Mouse (Mus musculus): Measurements from ENCODE around the gene Aamp. TPM values are rescaled to one million over a fixed set of nuclear protein-coding genes. Genes with fewer than 3 reads are reported as not detected.
"Not testable (repeated sequence)": the region's sequence is repeated elsewhere in the genome, so short reads cannot be mapped to it uniquely, and the experiment has no call there.

Gene Aamp
- polyA plus RNA-seq, 1 experiment from 2014 or later: 227 TPM

DNA sequence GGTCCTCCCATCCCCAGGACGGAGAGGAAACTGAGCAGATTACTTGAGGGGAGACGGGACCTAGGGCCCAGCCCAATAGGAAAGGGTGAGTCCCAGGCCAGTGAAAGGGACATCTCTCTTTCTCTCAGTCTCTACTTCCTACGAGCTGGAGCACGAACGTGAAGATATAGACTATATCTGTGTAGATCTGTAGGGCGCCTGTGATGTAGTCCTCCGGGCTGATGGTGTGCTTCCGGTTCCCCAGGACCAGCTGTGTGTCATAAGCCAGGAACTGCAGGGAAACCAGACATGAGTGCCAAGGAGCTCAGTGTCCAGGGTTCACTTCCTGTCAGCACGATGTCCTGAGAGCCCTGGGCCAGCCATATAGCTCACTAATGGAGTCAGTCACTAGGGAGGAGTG is 4.7 kb upstream of the Aamp start:
- H3K27ac ChIP-seq (ENCODE audit: low read length): peak overlapping the region; percentile 48; the same call in 1 of the 2 replicates
- peaks cover 43% of the 10 kb centered on the region for H3K4me1 ChIP-seq (ENCODE audit: control insufficient read depth, insufficient read depth, low read length)
- no peak overlapping the region for H3K9ac ChIP-seq (ENCODE audit: low read length)
- H3K36me3 ChIP-seq (ENCODE audit: control insufficient read depth, insufficient read depth, low read length): peaks cover 14% of the 10 kb centered on the region
- H3K27me3 ChIP-seq (ENCODE audit: control insufficient read depth, insufficient read depth, low read length): no peaks in the 10 kb centered on the region
- no peak overlapping the region for H3K4me3 ChIP-seq (replicated peaks; ENCODE audit: low read length)
- ATAC-seq (ENCODE audit: insufficient read depth, low FRiP score): no peak
- no peaks in the 10 kb centered on the region for H3K9me3 ChIP-seq (replicated peaks; ENCODE audit: control insufficient read depth, low read length)
- WGBS: 80% methylated on average over 9 of the region's 9 CpGs
- no peak overlapping the region for H3K4me2 ChIP-seq (ENCODE audit: low read depth, low read length)

DNA sequence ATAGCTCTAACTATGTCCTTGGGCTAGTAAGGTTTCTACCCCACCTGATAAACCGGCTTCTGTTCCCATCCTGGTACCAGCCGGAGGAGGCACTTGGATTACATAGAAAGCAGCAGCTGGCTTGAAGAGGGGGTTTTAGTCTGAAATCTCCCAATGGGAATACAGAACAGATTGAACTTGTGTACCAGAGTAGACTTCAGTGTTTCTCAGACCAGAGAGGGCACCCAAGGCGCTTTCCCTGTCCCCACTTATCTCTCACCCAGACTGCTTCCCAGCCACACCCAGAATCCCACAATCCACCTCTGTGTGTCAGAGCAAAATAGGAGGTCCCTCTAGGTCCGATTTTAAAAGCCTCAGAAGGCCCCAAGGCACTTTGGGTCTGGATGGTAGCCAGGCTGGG is 3.8 kb upstream of the Aamp start:
- H3K4me3 ChIP-seq (replicated peaks; ENCODE audit: low read length): no peak overlapping the region
- H3K9me3 ChIP-seq (replicated peaks; ENCODE audit: control insufficient read depth, low read length): no peaks in the 10 kb centered on the region
- H3K27me3 ChIP-seq (ENCODE audit: control insufficient read depth, insufficient read depth, low read length): no peaks in the 10 kb centered on the region
- ATAC-seq (ENCODE audit: insufficient read depth, low FRiP score): no peak
- H3K27ac ChIP-seq (ENCODE audit: low read length): peak overlapping the region; percentile 17; the same call in 1 of the 2 replicates
- WGBS: 77% methylated on average over 4 of the region's 4 CpGs
- peaks cover 14% of the 10 kb centered on the region for H3K36me3 ChIP-seq (ENCODE audit: control insufficient read depth, insufficient read depth, low read length)
- H3K9ac ChIP-seq (ENCODE audit: low read length): no peak overlapping the region
- no peak overlapping the region for H3K4me2 ChIP-seq (ENCODE audit: low read depth, low read length)
- peaks cover 40% of the 10 kb centered on the region for H3K4me1 ChIP-seq (ENCODE audit: control insufficient read depth, insufficient read depth, low read length)

DNA sequence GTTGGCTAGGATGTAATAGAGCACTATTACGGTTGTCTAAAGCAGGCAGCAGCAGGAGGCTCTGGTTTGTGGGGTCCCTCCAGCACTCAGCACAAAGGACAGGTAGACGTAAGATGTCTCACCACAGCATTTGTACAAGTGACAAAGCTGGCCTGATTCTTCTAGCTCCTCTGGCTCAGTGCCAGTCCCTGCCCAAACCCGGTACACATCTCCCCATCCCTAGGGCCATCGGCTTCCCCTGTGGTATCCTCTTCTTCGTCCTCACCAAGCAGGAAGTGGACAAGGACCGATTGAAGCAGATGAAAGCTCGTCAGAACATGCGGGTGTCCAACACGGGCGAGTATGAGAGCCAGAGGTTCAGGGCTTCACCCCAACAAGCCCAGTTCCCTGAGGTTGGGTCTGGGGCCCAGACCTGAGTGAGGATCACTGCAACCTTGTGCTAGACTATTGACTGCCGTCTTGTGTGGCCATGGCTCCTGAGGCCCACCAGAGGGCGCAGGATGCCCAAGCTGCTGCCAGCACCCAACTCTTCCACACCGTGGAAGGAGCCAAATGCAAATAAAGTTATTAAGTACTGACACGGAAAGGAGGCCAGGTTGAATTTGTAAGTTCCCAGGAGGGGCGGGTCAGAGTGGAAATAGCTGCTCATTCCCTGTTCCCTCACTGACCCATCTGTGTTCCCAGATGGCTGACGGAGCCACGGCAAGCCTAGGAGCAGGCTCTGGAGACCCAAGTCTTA is 2.5 kb upstream of the Aamp start:
- not testable (repeated sequence) for H3K4me3 ChIP-seq (replicated peaks; ENCODE audit: low read length); ATAC-seq (ENCODE audit: insufficient read depth, low FRiP score); H3K27ac ChIP-seq (ENCODE audit: low read length); H3K9me3 ChIP-seq (replicated peaks; ENCODE audit: control insufficient read depth, low read length); H3K4me2 ChIP-seq (ENCODE audit: low read depth, low read length); H3K27me3 ChIP-seq (ENCODE audit: control insufficient read depth, insufficient read depth, low read length)
- peaks cover 10% of the 10 kb centered on the region for H3K36me3 ChIP-seq (ENCODE audit: control insufficient read depth, insufficient read depth, low read length)
- peak overlapping the region; percentile 23; the same call in 1 of the 2 replicates for H3K9ac ChIP-seq (ENCODE audit: low read length)
- H3K4me1 ChIP-seq (ENCODE audit: control insufficient read depth, insufficient read depth, low read length): peaks cover 48% of the 10 kb centered on the region
- 55% methylated on average over 15 of the region's 17 CpGs for WGBS

DNA sequence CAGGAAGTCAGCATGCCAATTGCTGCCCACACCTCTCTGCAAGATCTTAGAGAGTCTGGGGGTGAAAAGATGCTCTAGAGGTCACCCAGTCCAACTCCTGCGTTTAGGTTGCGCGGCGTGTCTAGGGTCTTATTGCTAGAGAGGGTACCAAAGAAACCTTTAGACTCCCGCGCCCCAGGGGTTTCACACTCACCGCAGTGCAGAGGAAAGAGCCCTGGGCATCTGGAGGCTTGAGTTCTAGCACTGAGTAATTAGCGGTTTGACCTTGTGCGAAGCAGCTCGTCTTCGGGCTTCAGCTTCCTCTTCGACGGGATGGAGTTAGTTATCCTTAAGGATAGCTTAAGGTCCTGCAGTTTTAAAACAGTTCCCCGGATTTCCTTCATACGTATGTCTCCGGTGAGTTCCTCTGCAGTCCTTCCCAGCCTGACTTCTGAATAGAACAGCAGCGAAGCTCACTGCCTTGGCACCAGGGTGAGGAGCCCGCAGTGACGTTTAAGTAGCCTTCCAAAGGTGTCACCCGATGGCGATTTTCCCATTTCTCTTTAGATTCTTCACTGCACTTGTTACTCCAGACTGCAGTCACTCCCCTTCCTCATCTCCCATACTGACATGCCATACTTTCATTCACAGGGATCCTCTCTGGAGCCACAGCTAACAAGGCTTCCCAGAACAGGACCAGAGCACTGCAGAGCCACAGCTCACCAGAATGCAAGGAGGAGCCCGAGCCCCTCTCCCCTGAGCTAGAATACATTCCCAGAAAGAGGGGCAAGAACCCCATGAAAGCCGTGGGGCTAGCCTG is 873 bp upstream of the Aamp start:
- Histone ChIP-seq H3K4me2 (ENCODE audit: low read depth, low read length) (peak overlapping the region; percentile 77), H3K27me3 (ENCODE audit: control insufficient read depth, insufficient read depth, low read length) (no peaks in the 10 kb centered on the region), H3K36me3 (ENCODE audit: control insufficient read depth, insufficient read depth, low read length) (peaks cover 16% of the 10 kb centered on the region), H3K4me3 (replicated peaks; ENCODE audit: low read length) (peak overlapping the region; percentile 76), H3K9ac (ENCODE audit: low read length) (peak overlapping the region; percentile 77), H3K27ac (ENCODE audit: low read length) (peak overlapping the region; percentile 34), H3K9me3 (replicated peaks; ENCODE audit: control insufficient read depth, low read length) (no peaks in the 10 kb centered on the region), H3K4me1 (ENCODE audit: control insufficient read depth, insufficient read depth, low read length) (peaks cover 47% of the 10 kb centered on the region)
- ATAC-seq (ENCODE audit: insufficient read depth, low FRiP score): no peak
- 2% methylated on average over 23 of the region's 23 CpGs for WGBS

DNA sequence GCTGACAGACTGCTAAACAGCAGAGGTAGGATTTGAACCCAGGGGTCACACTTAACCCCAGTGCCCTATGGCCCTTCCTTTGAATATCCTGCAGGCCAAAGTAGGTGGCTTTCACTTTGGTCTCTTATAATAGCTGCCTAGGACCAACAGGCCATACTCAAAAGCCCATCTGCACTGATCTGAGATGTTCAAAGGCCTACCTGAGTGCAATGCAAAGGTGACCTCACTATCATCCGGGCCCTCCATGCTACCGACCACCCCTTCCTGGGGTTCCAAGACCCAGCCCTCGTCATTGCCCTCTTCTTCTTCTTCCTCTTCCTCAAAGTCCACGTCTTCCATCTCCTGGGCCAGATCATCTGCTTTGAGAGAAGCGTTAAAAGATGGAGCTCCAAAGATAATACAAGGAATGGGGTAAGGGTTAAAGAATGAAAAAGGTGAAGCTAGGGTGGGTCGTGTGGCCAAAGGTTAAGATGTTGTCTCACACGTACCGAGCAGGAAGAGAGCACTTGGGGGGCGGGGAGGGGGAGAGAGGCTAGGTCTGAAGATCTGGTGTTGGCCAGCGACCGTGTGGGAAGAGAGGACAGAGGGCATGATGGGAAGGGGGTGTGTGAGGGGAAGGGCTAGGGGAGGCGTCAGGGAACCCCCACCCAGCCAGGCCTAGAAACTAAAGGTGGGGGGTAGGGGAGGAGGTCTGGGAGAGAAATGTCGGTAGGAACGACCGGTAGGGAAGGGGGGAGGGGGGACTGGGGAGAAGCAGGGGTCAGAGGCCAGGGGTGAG is 663 bp downstream of the Aamp start:
- H3K4me2 ChIP-seq (ENCODE audit: low read depth, low read length): peak overlapping the region; percentile 91
- ATAC-seq (ENCODE audit: insufficient read depth, low FRiP score): peak; percentile 41; the same call in 1 of the 2 replicates
- H3K36me3 ChIP-seq (ENCODE audit: control insufficient read depth, insufficient read depth, low read length): peaks cover 20% of the 10 kb centered on the region

DNA sequence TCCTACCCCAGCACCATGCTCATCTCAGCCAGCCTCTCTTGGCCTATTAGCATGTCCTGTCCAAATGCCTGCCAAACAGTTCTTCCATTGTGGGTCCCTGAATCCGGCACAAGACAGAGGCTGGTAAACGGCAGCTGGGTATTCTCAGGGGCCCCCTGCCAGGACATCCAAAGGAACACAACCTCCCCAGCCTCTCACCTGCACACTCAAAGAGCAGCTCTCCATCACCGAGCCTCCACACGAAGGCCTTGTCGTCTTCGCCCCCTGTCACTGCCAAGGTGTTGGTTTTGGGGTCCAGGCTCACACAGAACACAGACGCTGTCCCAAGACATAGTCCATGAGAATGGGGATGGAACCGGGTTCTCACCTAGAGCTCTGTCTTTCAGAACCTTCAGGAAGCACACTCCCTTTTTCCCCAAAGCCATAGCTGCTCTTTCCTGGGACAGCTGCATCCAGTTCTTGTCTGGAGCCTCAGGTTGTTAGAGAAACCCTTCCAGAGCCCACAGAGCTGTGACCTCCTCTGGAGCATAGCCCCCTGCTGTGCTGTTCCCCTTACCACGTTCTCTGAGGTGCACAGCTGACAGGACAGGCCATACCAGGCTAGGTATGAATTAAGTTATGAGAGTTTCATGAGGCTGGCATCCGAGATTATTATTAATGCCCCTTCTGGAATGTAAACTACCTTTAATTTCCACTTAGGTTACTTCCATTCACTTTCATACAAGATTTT is 1.5 kb downstream of the Aamp start:
- Histone ChIP-seq H3K4me2 (ENCODE audit: low read depth, low read length) (peak overlapping the region; percentile 91; the same call in 1 of the 2 replicates), H3K27ac (ENCODE audit: low read length) (no peak overlapping the region), H3K4me3 (replicated peaks; ENCODE audit: low read length) (no peak overlapping the region), H3K9me3 (replicated peaks; ENCODE audit: control insufficient read depth, low read length) (no peaks in the 10 kb centered on the region), H3K27me3 (ENCODE audit: control insufficient read depth, insufficient read depth, low read length) (no peaks in the 10 kb centered on the region), H3K4me1 (ENCODE audit: control insufficient read depth, insufficient read depth, low read length) (peaks cover 29% of the 10 kb centered on the region), H3K36me3 (ENCODE audit: control insufficient read depth, insufficient read depth, low read length) (peaks cover 20% of the 10 kb centered on the region), H3K9ac (ENCODE audit: low read length) (no peak overlapping the region)
- WGBS: 84% methylated on average over 10 of the region's 10 CpGs
- ATAC-seq (ENCODE audit: insufficient read depth, low FRiP score): no peak

More for the DNA sequence above, 663 bp downstream of the Aamp start:
- Histone ChIP-seq H3K9me3 (replicated peaks; ENCODE audit: control insufficient read depth, low read length) (no peaks in the 10 kb centered on the region), H3K4me1 (ENCODE audit: control insufficient read depth, insufficient read depth, low read length) (peaks cover 34% of the 10 kb centered on the region), H3K27me3 (ENCODE audit: control insufficient read depth, insufficient read depth, low read length) (no peaks in the 10 kb centered on the region), H3K4me3 (replicated peaks; ENCODE audit: low read length) (peak overlapping the region; percentile 94), H3K9ac (ENCODE audit: low read length) (peak overlapping the region; percentile 89), H3K27ac (ENCODE audit: low read length) (peak overlapping the region; percentile 86)
- WGBS: 9% methylated on average over 15 of the region's 15 CpGs

DNA sequence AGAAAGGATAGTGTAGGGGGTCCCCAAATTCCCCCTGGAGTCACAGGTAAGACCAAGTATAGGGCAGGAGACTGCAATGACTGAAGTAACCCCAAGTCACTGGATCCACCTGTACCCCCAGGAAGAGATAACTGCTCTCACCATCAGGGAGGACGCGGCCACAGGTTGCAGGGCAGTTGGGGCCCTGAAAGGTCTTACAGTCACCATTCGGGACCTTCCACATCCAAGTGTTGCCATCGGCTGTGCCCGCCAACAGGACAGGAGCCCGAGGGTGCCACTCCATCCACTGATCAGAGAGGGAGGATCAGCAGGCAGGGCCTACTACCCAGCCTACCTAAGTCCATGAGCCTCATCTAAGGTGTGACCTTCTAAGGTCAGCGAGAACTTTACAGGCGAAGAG is 2.7 kb downstream of the Aamp start:
- 96% methylated on average over 8 of the region's 8 CpGs for WGBS
- Histone ChIP-seq H3K36me3 (ENCODE audit: control insufficient read depth, insufficient read depth, low read length) (peaks cover 20% of the 10 kb centered on the region), H3K27ac (ENCODE audit: low read length) (no peak overlapping the region), H3K4me2 (ENCODE audit: low read depth, low read length) (no peak overlapping the region), H3K4me1 (ENCODE audit: control insufficient read depth, insufficient read depth, low read length) (peaks cover 26% of the 10 kb centered on the region), H3K4me3 (replicated peaks; ENCODE audit: low read length) (no peak overlapping the region), H3K27me3 (ENCODE audit: control insufficient read depth, insufficient read depth, low read length) (no peaks in the 10 kb centered on the region), H3K9ac (ENCODE audit: low read length) (no peak overlapping the region), H3K9me3 (replicated peaks; ENCODE audit: control insufficient read depth, low read length) (no peaks in the 10 kb centered on the region)
- ATAC-seq (ENCODE audit: insufficient read depth, low FRiP score): no peak

DNA sequence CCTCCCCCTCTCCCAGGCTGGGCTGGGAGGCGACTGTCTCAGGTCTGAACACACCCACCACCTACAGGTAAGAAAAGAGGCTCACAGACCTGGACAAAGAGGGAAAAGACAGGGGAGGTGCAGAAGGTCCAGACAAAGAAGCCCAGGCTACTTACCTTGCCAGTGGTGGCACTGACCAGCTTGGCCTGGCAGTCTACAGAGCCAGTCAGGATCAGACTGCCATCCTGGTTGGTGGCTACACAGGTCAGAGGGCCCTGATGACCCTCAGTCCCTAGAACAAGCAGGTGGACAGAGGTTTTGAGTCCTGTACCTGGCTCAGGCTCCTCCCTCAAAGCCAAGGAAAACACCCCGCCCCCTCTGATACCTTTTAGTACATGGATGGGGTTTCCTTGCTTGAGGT is 3.2 kb downstream of the Aamp start:
- Histone ChIP-seq H3K4me3 (replicated peaks; ENCODE audit: low read length) (no peak overlapping the region), H3K4me2 (ENCODE audit: low read depth, low read length) (no peak overlapping the region), H3K9ac (ENCODE audit: low read length) (no peak overlapping the region), H3K36me3 (ENCODE audit: control insufficient read depth, insufficient read depth, low read length) (peaks cover 20% of the 10 kb centered on the region), H3K27me3 (ENCODE audit: control insufficient read depth, insufficient read depth, low read length) (no peaks in the 10 kb centered on the region), H3K4me1 (ENCODE audit: control insufficient read depth, insufficient read depth, low read length) (peaks cover 21% of the 10 kb centered on the region), H3K27ac (ENCODE audit: low read length) (no peak overlapping the region), H3K9me3 (replicated peaks; ENCODE audit: control insufficient read depth, low read length) (no peaks in the 10 kb centered on the region)
- no peak for ATAC-seq (ENCODE audit: insufficient read depth, low FRiP score)
- WGBS: 93% methylated on average over 2 of the region's 2 CpGs

Data from stomach, embryonic 16.5 days (tissue).